Mouse (Mus musculus): ENCODE data around the gene Ndrg3.
A peak's percentile ranks its signal among the peaks of the same experiment; 100 is the strongest.
"Not testable (repeated sequence)": the region's sequence is repeated elsewhere in the genome, so short reads cannot be mapped to it uniquely, and the experiment has no call there.

Gene Ndrg3

DNA sequence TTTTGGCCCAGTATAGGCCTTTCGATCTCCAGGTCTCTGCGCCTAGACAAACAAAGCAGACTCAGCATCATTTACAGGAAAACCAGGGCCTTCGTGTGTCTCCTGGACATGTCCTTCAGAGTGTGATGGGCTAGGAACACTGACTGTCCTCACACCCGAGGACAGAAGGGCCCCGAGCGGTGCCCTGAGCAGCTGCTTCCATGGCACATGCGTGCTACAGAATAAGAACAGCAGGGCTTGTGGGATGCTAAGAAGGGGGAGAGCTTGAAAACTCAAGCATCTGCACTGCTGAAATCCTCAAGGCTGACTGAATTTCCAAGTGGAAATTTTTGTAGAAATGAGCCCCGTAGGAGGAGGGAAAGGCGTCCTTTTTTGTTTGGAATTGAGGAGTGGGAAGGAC, 94.8 kb downstream of the Ndrg3 start:
- DNase-seq: no peak

DNA sequence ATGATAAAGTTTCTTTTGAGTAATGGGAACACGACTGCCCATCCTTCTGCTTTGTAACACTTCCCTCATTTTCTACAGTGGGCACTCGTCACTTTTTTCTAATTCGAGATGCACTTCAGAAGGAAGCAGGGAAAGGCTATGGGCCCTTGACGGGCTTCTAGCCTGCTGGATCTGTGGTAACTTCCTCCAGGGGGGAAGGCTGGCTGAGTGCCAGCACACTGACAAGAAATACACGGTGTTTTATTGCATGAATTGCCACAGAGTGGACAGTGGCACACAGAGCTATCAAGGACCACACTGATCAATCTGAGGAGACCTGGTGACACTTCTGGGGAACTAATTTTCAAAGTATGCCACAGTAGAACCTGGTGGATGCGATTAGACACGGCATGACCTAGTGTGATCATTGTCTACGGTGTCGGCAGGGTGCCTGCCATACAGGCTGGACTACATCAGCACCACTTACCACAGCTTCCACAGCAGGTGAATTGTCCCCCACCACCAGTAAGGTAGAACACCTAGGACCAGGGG, 95.4 kb downstream of the Ndrg3 start:
- DNase-seq: no peak

DNA sequence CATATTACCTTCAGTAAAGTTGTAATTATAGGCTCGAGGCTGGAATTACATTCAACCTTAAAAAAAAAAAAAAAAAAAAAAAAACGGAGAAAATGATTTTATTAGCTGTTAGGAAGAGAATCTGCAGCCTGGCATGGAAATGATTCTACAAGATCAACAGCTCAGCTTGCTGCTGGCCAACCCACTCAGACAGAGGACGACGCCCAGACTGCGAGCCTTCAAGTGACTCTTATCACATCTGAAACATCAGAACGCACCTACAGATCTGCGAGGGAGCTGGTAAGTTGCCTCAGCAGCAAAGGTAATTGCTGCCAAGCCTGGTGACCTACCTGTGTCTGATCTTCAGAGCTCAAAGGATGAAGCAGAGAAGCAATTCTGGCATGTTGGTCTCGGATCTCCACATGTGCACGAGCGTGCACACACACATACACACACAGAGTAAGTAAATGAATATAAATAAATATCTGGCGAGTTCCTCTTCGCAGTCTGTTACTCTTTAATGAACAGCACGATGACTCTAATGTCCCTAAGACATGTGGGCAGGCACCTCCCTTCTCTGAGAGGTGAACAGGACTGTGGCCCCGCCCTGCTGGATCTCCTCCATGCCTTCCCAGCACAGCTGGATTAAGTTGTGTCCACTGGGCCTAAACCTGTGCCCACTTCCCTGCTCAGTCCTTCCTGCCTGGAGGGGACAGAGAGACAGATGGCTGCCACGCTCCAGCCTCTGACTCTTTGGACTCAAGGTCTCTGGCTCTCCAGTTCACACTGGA, 97.2 kb downstream of the Ndrg3 start:
- DNase-seq: no peak

DNA sequence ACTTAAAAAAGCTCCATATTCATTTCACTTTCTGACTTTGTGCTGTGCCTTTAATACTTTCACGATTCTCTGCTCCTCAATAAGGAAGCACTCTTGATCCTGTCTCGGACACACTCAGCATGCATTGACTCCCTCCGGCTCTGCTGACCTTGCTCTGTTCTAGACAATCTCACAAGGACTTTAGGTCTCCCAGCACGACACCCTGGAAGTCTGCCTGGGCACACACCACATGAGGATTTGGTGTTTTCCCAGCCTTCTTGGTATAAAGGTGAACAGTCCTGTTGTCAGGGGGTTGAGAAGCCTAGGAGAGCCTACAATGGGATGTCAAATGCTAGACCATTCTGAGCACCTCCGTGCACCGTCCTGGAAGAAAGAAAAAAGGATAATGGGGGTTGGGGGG, 99.0 kb downstream of the Ndrg3 start:
- no peak for DNase-seq

DNA sequence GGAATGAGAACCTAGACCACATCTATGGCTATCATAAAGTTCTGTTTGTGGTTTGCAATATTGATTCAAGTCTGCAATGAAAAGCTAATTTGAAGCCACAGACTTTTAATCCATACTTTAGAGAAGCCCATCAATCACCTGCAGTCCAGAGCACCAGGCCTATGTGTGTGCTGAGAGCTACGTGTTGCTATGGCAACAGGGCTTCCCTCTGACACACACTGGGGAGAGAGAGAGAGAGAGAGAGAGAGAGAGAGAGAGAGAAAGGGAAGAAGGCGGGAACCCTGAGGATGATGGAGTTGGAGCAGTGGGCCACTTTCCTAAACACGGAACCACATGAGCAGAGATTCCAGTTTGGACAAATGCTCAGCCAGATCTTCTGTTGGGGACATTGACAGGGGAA, 99.6 kb downstream of the Ndrg3 start:
- peak; percentile 64 for DNase-seq

DNA sequence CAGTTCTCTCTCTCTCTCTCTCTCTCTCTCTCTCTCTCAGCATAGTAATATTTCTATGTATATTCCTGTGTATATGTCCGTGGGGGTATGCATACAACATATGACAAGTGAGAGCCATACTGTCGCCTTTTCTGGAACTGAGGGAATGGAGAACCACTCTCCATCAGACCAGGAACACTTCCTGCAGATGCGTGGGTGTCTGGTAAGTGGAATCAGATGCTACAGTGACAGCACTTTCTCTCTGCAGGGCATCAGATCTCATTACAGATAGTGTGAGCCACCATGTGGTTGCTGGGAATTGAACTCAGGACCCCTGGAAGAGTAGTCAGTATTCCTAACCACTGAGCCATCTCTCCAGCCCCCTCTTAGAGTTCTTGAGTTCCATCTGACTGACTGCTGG, 103.4 kb downstream of the Ndrg3 start:
- no peak for DNase-seq

DNA sequence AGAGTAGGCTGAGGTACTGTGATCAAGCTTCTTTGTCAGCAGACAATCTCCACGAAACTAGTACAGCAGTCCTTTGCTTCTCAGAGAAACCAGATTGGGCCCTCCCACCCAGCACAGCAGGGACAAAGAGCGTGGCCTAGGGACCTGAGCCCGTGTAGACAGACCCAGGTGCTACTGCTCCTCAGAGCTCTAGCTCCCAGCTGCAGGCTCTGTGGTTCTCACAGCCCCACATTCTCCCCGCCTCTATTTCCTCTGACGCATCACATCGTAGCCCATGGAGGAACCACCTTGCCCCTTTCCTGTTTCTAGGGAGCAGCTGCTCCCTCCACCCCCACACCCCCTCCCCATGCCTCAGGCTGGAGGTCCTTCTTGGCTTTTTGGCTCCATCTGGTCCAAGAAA, 104.8 kb downstream of the Ndrg3 start, which contains the start of gene Sla2:
TSS of gene Sla2 (minus strand) at position 176 of the 400 bp plus-strand sequence.
- no peak for DNase-seq

DNA sequence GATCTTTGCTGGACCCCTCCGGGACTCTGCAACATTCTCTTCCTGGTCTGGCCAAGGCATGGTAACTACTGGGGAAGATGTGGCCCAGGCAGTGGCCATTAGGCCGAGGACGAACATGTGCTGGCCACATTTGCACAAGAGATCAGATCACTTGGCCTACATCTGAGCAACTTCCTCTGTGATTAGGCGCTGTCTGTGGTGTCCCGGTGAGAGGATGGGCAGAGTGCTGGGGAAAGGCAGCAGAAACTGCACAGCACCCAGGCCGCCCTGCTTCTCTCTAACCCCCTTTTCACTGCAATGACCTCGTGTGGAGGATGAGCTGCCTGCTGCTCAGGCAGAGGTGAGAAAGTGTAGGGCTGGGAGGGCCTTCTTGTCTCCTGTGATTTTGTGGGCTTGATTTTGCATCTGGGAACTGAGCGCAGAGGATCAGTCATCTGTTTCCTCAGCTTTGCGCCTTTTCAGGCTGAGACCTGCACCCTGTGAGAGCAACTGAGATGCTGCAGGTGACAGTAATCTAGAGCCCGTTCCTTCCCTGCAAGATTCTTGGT, 105.7 kb downstream of the Ndrg3 start:
- DNase-seq: no peak

DNA sequence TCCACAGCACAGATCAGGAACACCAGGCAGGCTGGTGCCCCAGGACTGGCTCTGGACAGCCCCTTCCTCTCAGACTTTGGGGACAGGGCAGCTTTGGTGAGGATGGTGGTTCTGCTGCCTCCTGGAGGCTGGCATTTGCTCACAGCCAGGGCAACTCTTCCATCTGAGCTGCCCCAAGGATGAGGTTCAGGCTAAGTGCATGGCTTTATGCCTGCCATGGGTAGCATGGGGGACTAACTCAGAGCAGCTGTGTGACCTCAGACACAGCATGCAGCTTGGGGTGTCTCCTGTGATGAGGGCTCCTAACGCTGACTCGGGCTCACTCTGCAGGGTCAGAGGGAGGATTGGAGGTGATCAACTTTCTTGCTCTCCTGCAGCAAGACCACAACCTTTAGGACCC, 106.2 kb downstream of the Ndrg3 start:
- not testable (repeated sequence) for DNase-seq

DNA sequence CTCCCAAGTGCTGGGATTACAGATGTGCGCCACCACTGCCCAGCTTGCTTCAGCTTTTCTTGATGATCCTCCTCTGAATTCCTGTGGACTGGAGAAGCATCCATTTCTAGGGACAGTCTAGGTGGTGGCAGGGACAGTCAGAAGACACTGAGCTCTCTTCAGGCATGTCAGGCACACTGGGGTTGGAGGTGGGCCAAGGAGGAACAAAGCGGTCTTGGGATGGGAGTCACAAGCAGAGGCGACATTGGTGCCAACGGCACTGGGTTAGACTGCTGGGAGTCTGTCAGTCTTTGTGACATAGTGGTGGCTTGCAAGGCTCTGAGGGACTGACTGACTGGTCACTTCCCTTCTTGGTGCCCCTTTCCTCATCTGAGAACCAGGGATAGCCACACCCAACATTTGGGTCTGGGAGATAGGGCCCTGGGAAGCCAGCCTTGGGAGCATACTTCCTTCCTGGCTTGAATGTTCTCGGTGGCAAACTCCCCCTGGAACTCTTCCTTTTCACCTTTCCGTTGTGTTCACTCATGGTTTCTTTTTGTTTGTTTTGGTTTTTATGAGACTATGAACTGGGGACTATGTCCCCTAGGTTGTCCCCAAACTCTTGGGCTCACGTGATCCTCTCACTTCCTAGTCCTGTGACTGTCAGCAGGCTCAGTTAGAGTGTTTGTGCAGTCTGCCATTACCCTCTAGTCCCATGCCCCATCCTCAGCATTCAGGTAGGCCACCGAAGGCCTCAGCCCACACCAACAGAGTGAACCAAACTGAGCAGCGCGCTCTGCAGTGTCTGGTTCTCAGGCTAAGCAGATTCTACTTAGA, 107.3 kb downstream of the Ndrg3 start:
- DNase-seq: no peak

DNA sequence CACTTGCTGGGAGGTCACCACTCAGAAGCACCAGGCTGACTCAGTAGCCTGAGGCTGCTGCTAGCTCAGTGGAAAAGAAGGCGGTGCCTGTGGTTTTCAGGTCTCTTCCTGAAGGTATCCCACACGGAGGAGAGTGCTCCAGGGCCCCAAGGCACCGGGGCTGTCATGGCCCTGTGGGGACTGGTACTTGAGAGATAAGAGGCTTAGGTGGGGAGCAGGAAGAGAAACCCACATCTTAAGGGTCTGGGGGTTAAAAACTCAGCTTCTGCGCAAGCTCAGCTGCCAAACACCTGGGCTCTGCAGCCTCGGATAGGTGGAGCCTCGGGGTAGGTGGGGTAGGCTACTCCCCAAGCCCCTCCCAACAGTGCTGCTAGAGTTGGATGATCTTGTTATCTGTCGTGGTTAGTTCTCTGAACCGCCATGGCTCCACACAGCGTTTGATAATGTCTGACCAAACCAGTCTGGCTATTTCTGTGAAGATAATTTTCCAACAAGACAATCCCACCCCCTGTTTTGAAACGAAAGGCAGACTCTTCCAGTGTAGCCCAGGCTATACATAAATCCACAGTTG, 109.3 kb downstream of the Ndrg3 start:
- DNase-seq: no peak

DNA sequence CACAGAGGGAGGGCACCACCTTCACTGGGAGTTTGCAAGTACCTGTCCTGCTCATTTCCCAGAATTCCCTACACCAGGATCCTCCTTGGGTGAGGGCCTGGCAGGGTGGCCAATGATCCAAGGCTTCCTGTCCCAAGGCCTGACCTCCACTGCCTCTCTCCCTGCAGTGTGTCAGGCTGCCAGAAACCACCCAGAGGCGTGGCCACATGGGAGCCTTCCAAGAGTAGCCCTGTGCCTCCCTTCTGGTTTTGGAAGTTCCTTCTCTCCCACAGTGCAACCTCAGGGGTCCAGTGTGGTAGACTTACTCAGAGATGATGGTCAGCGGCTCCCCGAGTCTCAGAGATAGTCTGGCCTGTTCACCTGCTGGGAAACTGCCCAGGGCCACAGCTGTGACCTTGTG, 112.3 kb downstream of the Ndrg3 start:
- DNase-seq: no peak

DNA sequence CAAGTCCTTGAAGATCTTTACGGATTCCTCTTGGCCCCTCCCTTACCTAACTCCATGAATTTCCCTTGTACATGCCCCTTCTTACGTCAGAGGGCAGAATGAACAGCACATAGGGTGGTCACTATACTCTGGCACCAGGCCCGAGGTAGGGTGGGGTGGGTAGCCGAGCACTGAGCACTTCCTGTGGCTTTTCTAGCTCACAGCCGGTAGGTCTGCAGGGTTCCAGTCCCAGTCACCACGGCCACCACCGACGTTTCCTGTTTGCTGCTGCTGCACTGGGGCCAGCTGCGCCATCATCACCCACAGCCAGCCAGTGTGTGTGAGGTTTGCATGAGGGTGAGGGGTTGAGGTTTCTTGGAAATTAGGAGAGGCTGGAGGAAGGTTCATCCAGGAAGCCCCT, 114.1 kb downstream of the Ndrg3 start:
- no peak for DNase-seq
